Mouse (Mus musculus): ENCODE measurements around the gene Gm3336.

Gm3336 gene

DNA sequence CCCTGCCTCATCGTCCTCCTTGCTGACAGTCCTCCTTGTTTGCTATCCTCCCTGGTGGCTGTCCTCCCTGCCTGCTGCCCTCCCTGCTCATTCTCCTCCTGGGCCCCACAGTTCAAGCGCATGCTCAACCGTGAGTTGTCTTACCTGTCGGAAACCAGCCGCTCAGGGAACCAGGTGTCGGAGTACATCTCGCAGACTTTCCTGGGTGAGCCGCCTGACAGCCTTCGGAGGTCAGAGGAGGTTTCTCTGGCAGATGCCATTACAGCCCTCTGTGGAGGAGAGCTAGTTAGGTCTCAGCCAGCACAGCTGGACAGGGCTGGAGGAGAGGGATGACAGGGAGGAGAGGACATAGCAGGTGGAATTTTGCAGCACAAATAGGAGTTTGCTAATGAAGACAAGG lies 28.3 kb downstream of the Gm3336 start:
- no peak for TF ChIP-seq GATA4 (IDR thresholded peaks at IDR 0.05; ENCODE audit: insufficient replicate concordance, low read length)

DNA sequence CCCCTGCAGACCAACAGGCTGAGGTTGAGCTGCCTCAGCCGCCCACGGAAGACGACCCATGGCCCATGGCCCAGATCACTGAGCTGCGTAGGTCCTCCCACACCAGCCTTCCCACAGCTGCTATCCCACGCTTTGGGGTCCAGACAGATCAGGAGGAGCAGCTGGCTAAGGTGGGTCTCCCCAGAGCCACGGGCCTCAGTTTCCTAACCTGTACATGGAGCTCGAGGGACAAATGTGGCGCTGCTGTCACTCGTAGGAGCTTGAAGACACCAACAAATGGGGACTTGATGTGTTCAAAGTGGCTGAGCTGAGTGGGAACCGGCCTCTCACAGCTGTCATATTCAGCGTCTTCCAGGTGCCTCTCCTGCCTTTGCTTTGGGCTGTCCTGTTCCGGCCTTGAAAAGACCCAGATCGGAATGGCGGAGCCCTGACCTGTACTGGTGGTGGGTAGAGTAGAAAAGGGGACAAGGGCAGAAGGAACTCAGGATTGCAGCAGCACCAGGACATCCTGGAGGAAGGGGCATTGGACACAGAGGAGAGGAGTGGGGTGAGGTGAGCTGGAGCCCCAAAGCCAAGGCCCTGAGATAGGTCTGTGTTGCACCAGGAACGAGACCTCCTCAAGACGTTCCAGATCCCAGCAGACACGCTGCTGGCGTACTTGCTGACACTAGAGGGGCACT lies 29.0 kb downstream of the Gm3336 start:
- no peak for TF ChIP-seq GATA4 (IDR thresholded peaks at IDR 0.05; ENCODE audit: insufficient replicate concordance, low read length)

DNA sequence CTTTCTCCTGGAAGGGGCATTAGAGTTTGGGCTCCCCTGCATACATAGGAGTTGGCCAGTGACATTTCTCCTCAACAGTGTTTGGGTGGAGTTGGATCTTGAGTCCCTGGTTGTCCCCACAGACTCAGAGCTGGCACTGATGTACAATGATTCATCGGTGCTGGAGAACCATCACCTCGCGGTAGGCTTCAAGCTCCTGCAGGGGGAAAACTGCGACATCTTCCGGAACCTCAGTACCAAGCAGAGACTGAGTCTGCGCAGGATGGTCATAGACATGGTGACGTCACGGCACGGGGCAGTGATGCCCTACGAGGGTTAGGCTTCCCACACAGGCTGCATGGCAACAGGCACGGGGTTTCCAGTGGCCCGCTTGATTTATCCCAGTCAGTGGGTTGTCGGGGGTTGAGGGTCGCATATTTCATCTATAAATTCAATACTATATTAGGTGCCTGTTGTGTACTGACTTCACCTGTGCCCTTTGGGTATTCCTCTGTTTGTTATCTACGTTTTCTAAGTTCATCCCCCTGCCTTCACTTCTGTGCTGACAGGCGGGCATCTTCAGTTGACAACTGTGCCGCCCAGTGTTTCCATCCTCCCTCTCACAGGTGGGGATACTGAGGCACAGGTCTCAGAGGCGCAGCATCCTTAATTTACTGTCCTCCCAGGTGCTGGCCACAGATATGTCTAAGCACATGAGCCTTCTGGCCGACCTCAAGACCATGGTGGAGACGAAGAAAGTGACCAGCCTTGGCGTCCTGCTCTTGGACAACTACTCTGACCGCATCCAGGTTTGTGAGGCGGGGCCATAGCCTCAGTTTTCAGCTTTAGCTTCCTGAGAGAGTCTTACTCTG lies 30.1 kb downstream of the Gm3336 start:
- no peak for TF ChIP-seq GATA4 (IDR thresholded peaks at IDR 0.05; ENCODE audit: insufficient replicate concordance, low read length)

DNA sequence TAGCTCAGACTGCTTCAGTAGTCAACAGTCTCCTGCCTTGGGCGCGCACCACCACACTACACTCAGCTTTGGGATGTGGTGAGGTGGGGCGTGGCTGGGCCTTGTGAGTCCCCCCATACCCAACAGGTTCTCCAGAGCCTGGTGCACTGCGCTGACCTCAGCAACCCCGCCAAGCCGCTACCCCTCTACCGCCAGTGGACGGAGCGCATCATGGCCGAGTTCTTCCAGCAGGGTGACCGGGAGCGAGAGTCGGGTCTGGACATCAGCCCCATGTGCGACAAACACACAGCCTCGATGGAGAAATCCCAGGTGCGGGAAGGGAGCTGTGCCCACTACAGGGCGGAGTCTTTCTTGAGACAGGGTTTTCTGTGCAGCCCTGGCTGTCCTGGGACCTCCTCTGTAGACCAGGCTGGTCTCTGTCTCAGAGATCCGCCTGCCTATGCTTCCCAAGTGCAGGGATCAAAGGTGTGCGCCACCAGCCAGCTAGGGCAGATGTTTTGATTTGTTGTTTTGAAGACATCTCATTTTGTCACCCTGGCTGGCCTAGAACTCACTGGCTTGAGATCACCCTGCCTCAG lies 30.8 kb downstream of the Gm3336 start:
- TF ChIP-seq GATA4 (IDR thresholded peaks at IDR 0.05; ENCODE audit: insufficient replicate concordance, low read length) = no peak

DNA sequence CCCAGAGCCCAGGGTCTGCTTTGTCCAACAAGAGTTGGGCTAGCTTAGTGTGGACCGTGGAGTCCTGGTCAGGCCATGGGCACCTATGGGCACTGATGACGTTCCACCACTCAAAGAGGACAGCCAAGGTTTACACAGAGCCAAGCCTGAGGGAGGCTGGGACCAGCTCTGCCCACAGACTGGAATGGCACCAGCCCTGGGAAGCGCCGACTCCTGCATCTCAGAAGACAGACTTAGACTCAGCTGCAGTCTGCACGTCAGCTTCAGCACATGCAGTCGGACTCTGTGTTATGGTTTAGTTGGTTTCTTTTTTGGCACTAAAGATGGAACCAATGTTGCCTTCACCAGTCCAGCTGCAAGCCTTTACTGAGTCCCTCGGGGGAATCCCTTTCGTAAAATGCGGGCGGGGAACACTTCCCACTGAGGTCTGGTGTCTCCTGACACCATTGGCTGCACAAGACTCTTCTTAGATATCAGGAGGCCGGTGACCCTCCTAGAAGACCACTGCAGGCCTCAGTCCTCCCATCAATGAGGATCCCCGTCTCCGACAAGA lies 31.9 kb downstream of the Gm3336 start:
- TF ChIP-seq GATA4 (IDR thresholded peaks at IDR 0.05; ENCODE audit: insufficient replicate concordance, low read length) = no peak

DNA sequence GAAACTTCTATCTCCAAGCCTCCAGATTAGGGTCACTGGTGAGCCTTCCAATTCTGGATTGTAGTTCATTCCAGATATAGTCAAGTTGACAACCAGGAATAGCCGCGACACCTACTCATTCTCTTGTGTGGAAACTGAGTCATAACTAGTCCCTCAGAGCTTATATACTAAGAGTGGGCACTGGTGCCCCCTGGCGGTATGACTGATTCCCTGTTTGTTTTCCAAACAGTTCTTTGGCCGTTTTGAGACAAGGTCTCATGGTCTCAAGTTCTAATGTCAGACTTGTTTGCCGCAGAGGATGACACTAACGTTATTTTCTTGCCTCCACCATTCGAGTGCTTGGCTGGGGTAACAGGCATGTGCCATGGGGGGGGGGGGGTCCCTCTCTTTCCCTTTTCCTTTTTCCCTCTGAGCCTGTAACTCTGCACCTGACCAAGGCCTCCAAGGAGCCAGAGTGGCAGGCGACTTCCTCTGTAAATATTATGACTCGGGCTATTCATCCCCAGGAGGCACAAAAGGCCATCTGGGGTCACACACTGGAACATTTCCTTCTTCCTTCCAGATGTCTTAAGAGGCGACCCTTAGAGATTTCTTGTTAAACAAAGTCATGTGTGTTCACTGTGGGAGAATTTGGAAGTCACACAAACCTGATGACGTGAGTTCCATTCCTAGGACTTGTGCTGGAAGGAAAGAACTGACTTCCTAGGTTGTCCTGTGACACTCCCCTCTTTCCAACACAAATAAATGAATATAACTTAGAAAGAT lies 33.8 kb downstream of the Gm3336 start:
- peak; percentile 90; the same call in 1 of the 2 replicates for TF ChIP-seq GATA4 (IDR thresholded peaks at IDR 0.05; ENCODE audit: insufficient replicate concordance, low read length)

DNA sequence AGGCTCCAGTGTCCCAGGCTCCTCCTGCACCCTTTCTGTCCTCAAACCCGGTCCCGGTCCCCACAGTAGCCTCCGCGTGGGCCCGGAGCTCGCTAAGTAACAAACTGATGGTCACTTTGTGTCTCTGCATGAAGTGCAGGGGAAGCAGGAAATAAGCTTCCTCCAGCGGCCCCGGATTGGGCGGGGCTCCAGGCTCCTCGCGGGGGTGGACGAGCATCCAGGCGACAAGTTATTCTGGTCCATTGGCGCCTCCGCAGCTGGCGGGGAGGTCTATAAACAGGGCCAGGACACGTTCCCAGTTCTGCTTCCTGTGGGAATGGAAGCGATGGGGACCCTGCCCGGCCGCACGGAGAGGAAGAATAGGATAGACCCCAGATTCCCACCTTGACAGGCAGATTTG lies 34.8 kb downstream of the Gm3336 start:
- peak; percentile 53; the same call in 1 of the 2 replicates for TF ChIP-seq GATA4 (IDR thresholded peaks at IDR 0.05; ENCODE audit: insufficient replicate concordance, low read length)

DNA sequence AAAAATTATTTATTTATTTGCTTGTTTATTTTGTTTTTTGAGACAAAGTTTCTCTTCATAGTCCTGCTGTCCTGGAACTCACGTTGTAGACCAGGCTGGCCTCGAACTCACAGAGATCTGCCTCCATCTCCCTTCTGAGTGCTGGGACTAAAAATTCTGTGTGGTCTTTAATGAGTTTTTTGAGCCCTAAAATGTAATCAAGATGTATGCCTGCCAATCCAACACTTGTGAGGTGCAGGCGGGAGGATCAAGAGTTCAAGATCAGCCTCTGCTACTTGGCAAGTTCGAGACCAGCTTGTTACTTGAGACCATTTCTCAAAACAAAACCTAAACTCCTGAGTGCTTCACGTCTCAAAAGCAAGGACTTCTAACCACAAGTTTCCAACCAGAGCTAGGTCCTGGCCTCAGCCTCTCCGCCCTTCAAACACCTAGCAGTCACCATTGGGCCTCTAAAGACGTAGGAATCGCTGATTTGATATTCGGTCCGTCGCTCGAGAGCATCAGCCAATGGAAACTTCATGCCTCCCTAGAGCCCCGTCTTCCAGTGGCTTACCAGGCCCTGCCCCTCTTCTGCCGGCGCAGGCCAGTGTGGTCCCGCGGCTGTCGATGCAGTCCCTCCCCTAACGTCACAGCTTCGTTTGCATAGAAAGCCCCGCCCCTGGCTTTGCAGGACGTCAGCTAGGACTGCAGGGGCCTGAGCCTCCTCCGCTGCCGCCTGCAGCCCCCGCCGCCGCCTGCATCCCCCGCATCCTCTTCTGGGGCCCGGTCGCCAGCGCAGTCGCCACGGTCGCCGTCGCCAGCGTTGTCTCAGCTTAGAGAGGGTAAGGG lies 35.9 kb downstream of the Gm3336 start, which contains the start of gene Rab3a:
Rab3a (plus strand) TSS at position 637 of the 828 bp plus-strand sequence.
- no peak; the same call in 1 of the 2 replicates for TF ChIP-seq GATA4 (IDR thresholded peaks at IDR 0.05; ENCODE audit: insufficient replicate concordance, low read length)

DNA sequence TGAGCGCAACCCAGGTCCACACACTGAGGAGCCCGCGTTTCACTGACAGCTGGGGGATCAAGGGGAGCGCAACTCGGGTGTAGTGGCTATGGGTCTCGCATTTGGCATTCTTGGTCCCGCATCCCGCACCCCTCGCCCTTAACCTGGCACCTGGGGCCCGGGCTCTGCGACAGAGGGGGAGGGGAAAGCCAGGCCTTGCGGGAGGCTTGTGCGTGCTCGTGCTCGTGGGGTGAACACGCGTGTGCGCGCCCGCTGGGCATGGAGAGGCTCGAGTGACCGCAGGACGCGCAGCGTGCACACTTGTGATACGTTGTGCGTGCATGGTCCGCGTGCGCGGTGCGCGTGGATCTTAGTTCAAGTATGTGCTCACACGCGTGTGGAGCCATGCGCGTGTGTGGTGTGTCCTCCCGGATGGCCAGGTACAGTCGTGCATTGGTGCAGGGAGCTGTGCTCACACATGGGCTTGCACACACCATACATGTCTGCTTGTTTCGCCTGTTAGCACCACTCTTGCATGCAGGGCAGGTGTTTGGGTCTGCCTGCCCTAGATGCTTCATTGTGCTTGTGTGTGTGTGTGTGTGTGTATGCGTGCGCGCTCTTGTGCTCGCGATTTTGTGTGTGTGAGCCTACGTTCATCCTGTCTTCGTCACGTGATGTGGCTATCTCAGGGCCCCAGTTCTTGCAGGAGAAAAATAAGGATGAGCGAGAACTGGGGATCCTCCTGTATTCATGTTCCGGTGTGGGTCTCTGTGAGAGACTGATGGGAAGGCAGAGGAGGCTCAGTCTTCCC lies 36.7 kb downstream of the Gm3336 start:
- TF ChIP-seq GATA4 (IDR thresholded peaks at IDR 0.05; ENCODE audit: insufficient replicate concordance, low read length) = no peak

DNA sequence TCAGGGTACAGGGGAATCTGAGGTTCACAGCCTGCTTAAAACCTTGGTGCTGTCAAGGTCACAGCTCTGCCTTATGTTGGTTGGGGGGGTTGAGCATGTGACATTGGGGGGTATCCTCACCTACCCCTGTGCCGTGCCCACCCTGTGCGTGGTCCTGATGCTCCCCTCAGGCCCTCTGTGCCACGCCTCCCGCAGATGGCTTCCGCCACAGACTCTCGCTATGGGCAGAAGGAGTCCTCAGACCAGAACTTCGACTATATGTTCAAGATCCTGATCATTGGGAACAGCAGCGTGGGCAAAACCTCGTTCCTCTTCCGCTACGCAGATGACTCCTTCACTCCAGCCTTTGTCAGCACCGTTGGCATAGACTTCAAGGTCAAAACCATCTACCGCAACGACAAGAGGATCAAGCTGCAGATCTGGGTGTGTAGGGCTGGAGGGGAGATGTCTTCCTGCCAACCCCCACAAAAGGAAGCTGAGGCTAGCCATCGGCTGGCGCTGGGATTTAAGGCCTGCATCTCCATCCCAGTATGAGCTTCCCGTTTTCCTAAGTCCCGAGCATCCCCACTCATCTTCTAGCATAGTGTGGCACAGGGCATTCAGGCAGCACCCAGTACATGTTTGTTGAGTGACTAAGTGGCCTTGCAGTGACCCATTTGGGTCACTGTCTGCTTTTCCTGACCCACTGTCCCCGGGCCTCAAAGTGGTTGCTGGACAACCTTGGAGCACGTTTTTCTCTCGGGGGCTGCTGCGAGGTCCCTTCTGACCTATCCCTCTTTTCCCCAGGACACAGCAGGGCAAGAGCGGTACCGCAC lies 37.5 kb downstream of the Gm3336 start:
- TF ChIP-seq GATA4 (IDR thresholded peaks at IDR 0.05; ENCODE audit: insufficient replicate concordance, low read length) = no peak

DNA sequence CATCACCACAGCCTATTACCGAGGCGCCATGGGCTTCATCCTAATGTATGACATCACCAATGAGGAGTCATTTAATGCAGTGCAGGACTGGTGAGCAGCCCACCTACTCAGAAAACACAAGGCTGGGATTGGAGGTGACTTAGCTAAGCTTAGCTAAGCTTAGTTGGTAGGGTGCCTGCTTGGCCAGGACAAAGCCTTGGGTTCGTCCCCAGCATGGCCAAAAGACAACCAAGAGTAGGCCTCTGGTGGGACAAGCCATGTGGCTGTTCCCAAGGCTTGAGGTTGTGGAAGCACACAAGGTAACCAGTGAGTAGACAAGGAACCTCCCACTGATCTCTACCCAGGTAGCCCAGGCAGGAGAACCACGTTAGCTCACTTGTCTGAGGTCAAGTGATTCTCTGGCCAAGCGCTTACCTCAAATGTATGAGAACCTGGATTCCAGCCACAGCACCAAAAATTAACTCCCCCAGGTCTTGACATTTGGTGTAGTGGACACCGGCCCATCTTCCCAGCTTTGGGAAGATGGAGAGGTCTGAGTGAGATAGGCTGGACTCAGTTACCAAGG lies 38.2 kb downstream of the Gm3336 start:
- no peak for TF ChIP-seq GATA4 (IDR thresholded peaks at IDR 0.05; ENCODE audit: insufficient replicate concordance, low read length)
